Mouse (Mus musculus): ENCODE measurements around the gene 4930562C15Rik.

Gene 4930562C15Rik

DNA sequence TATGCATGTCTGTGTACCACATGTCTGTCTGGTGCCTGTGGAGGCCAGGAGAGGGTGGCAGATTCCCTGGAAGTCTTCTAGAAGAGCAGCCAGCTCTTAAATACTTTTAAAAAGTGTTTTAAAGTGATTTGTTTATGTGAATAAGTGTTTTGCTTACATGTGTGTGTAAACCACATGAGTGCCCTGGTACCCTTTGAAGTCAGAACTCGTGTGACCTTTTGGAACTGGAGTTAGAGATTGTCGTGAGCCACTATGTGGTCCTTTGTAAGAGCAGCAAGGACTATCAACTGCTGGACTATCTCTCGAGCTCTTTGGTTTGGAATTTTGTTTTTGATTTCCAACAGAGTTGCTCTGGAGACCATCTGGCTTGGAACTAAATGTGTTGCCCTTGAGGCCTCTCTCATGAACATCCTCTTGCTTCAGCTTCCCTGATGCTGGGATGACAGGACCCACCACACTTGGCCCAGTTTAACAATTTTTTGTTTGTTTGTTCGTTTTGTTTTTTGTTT, 55.0 kb downstream of the 4930562C15Rik start:
- no peak for DNase-seq (ENCODE audit: low read depth, low spot score)

DNA sequence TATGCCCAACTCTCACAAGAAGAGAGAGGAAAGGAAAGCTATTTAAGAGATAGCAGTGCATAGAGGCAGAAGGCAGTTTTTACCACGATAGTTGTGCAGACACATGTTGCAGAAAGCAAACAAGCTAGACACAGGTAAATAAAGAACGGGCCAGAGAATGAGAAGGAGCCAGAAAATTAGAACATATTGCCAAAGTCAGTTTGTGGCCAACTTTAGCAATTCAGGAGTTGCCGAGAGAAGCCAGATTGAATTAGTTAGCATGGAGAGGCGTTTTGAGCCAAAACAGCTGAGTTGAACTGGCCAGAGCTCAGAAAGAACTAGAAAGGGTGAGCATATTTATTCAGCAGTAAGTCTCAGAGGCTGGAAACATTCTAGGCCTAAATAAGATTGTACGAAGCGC, 57.0 kb downstream of the 4930562C15Rik start:
- DNase-seq (ENCODE audit: low read depth, low spot score) = no peak

DNA sequence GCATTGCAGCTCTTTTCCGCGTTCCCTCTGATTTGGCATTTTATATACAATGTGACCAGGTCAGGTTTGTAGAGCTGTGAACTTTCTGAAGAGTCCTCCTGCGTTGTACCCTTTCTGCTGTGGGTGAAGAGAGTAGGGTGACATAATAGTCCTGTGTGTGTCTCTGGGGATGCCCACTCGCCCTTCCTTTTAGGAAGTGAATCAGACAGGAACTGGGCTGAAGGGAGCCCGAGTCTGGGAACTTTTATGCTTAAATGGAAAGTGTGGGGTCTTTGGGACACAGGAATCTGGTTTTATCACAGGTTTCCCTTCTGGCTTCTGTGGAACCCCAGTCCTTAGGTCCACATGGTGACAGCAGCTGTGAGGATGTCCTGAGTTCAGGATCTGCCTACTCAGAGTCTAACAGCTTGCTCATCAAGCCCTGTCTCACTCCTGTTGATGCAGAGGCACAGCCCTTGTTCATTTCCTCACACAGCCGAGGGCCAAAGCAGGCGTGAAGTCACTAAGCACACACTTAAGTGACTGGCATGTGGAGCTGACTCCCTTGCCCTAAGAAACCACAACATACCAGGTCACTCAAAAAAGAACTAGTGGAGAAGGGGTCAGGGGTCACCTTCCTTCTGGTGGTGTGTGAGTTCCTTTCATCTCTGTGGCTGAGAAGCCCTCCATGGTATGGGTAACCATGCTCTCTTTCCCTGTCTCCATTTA, 59.1 kb downstream of the 4930562C15Rik start:
- DNase-seq (ENCODE audit: low read depth, low spot score) = no peak

DNA sequence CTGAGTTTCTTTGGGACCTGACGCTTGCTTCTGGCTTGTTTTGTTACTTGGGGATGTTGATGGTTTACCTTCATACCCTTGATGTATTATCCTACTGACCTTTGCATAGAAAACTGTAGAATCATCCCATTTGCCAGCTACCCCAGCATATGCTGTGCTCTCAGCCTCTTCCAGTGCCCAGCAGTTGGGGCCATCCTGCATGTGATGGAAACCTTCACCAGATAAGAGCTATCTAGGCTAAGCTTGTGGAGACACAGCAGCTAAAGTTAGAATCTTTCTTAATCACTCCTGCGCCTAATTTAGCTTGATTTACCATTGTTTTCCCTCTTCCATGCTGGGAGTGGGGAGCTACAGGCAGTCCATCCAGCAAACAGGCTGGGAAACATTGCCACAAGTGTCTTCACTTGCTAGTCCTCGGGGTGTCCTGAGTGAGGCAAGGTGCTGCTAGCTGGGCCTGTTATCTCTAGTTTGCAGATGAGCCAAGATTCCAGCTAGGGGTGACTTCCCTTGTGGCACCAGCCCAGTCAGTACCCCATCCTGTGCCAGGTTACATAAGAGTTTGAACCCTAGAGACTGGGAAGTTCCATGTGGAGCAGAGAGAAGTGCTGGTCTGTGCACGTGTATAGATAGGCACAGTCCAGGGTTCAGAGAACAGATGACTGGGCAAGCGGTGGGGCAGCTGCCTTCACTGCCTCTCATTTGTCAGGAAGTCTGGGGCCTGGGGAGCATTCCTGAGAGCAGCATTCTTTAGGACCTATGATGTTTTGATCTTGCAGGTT, 61.2 kb downstream of the 4930562C15Rik start:
- DNase-seq (ENCODE audit: low read depth, low spot score) = no peak

DNA sequence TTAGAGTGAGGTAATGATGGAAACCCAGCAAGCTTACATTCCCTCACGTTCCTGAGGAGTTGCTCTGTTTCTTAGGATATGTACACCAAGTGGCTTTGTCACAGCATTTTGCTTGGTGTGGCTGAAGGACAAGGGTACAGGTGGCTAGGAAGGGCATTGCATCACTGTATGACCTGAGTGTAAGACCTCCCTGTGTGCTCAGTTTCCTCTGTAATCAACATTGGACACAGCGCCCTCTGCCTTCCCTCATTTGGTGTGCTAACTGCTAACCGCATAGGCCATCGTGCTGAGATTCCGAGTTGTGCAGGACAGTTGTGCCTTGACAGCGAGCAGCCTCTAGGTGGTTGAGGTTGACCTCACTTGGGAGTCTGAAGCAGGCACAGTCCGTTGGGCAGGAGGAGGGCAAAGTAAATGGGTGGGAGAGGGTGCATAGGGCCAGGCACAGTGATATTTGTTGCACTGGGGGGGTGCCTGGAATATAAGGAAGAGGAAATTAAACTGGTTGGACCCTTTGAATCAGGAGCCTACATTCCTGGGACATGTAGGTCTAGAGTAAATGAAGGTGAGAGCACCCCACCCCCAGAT, 62.0 kb downstream of the 4930562C15Rik start:
- no peak for DNase-seq (ENCODE audit: low read depth, low spot score)

DNA sequence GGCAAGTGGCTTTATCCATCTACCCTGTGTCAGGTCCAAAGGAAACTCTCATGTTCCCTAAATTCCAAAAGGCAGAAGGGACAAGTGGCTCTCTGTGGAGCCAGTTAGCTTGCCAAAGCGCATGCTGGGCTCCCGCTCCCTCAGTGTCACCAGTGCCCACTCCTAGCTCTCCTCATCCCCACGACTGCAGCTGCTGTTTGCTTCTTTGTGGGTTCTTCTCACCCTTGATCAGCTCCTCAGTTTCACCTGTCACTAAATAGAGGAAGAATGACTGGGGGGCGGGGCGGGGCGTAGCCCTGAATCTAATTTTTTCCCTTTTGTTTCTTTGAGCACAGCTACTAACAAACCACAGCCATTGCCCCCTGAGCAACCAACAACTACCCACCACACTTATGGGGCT, 63.7 kb downstream of the 4930562C15Rik start:
- no peak for DNase-seq (ENCODE audit: low read depth, low spot score)

DNA sequence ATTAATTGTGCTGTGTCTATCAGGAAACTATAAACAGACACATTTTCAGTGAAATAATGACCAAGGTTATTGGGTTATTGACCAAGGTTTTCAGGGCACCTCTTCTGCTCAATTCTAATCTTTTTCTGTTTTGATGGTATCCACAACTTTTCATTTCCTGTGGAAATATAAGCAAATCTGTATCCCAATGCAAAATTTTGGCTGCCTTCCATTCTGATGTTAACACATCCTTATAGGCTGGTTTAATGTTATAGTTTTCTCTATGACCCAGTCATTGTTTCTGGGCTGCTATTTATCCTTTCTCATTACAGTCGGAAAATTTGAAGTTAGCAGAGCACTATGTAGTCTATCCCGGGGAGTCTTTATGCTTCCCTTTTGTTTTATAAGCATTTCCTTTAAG, 64.5 kb downstream of the 4930562C15Rik start:
- DNase-seq (ENCODE audit: low read depth, low spot score) = no peak

DNA sequence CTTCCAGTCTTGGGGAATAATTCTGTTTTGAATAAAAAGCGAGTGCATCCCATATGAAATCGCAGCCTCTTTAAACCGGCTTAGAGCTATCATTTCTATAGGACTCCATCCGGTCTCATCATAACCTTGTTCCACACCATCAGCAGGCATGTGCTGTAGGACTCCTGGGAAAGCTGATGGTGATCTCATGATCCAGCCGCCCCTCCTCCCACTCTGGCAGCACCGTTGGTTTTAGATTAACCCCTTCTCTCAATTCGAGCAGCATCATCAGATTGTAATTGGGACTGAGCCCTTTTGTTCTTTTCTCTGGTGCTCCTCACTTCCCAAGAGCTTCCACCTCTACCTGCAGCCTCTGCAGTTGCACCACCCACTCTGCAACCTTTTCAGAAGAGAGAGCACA, 66.0 kb downstream of the 4930562C15Rik start:
- DNase-seq (ENCODE audit: low read depth, low spot score) = no peak

DNA sequence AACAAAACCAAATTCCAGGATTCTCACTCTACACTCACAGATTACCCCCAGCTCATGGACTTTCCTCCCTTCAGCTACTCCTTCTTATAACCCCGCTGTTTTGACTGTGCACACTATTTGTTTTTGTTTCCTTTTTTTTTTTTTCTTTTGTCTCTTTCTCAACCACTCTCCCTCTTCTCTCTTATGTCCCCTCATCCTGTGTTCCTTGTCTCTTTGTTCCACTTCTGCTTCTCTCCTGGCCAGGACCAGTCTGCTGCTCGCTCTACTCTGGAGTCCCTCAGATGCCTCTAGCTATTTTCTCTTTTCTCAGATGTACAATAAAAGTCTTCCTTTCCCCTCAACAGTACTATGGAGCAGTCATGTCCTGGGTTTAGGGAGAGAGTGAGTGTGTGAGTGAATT, 67.2 kb downstream of the 4930562C15Rik start:
- no peak for DNase-seq (ENCODE audit: low read depth, low spot score)

DNA sequence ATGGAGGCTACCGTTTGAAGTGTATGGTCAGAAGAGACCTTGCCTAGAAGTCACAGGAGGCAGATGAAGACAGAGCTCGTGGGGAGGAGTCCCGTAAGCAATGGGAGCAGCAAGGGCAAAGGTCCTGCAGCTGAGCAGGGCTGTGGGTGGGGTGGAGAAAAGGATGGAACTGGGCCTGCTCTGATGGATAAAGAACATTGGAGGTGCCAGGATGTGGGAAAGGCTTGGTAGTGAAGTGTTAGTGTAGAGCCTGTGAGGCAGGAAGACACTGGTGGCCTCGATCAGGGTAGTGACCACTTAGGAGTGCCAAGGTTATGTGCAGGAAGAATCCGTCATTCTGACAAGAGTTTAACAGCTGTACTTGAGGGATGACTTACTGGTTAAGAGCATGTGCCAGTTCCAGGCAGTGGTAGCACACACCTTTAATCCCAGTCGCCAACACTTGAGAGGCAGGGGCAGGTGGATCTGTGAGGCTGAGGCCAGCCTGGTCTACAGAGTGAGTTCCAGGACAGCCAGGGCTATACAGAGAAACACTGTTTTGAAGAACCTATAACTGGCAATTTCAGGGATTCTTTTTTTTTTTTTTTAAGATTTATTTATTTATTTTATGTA, 68.4 kb downstream of the 4930562C15Rik start:
- no peak for DNase-seq (ENCODE audit: low read depth, low spot score)

DNA sequence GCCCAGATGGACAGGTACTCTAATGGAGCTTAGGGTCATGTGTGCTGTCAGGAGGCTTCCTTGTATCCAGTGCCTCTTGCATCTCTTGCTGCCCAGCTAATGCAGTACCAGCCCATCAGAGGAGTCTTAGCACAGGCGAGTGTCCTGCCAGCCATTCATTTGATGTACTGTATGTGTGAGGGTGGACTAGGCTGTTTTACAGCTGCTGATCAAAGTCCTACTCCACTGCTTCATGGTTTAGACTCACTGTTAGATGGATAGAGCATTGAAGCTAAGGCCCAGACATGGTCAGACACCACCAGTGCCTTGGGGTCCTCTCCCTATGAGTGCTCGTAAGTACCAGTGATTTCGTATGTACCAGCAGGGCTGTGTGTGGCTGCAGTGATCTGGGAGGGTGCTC, 69.7 kb downstream of the 4930562C15Rik start:
- no peak for DNase-seq (ENCODE audit: low read depth, low spot score)

DNA sequence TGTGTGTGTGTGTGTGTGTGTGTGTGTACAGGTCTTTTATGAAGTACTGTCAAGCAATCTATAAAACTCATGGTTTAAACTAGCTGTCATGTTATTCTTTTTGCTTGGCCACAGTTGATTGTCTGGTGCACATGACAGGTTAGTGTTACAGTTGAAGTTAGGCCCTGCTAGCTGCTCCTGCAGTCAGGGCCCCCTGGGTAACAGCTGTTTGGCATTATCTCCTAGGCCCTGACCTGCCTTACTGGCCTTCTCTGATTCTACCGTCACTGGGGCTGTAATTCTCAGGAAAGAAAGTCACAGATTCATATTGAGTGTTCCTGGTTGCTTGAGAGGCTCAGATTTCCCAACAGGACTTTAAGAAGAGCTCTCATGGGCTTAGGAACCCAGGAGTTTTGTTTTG, 70.4 kb downstream of the 4930562C15Rik start:
- DNase-seq (ENCODE audit: low read depth, low spot score) = no peak

DNA sequence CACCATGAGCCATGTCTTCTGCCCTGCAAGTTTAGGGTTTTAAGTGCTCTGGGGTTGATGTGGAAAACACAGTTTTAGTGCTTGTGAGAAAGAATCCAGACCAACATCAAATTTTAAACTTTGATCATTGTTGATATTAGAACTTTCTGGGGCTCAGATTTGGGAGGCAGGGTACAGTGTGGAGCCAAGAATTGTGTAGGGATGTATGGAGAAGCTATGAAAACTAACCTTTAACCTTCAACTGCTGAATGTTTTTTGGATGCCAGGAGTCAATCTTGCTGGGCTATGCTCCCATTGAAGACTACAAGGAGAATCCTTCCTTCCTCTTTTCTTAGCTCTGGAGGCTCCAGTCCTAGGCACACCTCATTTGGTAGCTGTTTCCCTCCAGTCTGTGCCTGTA, 71.3 kb downstream of the 4930562C15Rik start:
- DNase-seq (ENCODE audit: low read depth, low spot score) = no peak

DNA sequence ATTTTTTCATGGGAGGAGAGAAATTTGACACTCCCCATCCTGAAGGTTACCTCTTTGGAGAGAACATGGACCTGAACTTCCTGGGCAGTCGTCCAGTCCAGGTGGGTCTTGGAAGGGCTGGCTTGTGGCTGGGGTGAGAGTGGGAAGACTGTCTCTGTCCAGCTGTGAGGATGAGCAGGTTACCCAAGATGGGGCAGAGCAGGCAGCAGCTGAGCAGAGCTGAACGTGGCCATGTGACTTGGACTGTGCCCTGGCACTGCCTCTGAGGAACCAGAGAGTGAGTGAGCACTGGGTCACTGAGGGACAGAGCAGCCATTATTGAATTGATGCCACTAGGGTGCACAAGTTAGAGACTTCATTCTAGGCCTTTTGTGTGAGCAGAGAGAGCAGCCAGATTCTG, 72.2 kb downstream of the 4930562C15Rik start:
- no peak for DNase-seq (ENCODE audit: low read depth, low spot score)

DNA sequence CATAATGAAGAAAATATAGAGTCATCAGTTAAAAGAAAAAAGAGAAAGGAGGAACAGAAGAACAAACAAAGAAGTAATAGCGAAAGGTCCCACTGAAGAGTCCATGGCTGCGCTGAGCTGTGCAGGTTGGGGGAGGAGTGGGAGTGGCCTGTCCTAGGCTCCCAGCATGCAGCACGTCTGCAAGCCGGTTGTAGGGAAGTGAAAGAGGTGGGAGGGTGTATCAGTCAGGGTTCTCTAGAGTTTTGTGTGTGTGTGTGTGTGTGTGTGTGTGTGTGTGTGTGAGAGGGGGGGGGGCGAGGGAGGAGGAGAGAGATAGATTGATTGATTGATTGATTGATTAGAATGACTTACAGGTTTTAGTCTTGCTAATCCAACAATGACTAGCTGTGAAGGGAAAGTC, 72.8 kb downstream of the 4930562C15Rik start:
- DNase-seq (ENCODE audit: low read depth, low spot score) = no peak

DNA sequence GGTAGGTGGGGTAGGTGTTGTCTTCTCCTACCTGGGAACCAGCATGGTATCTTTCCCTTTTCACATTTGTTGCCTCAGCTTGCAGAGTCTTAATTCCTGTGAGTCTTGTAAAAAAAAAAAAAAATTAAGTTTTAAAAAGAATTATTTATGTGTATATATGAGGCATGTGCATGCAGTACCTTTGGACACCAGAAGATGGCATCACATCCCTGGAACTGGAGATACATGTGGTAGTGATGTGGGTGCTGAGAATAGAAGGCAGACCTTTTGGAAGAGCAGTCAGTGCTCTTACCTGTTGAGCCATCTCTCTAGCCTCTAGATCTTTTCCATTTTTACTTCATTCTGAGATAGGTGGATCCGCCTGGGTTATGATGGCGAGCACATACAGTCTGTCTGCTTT, 74.5 kb downstream of the 4930562C15Rik start:
- peak; percentile 66 for DNase-seq (ENCODE audit: low read depth, low spot score)

DNA sequence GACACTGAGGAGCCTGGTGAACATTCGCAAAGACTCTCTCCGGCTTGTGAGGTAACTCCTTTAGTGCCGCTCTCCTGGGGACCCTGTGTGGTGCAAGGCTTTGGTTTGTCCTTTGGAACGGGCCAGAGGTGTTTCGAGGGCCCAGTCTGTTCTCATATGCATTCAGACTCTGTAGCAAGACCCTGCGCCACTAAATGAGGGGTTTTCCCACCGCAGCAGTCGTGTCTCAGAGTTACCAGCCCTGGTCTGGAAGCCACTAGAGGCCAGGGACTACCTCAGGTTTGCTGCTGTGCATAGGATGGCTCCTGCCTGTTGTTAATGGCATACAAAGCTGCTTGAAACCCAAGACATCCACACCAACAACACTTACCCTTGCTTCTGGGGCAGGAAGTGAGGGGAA, 75.5 kb downstream of the 4930562C15Rik start:
- no peak for DNase-seq (ENCODE audit: low read depth, low spot score)

DNA sequence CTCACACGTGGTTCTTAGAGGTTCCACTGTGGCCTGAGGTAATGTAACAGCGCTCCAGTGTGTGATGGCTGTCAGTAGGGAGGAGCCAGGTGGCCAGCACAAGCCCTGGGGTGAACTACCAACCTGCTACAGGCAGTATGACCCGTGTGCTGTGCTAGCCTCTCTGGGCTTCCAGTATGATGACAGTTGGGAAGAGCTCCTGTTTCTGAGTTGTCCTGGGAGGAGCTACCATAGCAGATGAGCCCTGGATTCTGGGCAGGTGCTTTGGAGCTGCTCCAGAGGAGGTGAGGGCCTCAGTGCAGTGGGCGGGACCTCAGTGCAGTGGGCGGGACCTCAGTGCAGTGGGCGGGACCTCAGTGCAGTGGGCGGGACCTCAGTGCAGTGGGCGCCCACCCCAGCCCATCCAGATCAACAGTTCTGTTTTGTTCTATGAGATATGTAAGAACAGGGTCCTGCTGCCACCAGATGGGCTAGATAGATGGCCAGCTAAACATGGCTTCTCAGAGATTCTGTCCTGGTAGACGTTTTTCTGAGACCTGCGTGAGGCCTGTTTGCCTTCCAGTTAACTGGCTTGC, 76.9 kb downstream of the 4930562C15Rik start:
- DNase-seq (ENCODE audit: low read depth, low spot score) = no peak

DNA sequence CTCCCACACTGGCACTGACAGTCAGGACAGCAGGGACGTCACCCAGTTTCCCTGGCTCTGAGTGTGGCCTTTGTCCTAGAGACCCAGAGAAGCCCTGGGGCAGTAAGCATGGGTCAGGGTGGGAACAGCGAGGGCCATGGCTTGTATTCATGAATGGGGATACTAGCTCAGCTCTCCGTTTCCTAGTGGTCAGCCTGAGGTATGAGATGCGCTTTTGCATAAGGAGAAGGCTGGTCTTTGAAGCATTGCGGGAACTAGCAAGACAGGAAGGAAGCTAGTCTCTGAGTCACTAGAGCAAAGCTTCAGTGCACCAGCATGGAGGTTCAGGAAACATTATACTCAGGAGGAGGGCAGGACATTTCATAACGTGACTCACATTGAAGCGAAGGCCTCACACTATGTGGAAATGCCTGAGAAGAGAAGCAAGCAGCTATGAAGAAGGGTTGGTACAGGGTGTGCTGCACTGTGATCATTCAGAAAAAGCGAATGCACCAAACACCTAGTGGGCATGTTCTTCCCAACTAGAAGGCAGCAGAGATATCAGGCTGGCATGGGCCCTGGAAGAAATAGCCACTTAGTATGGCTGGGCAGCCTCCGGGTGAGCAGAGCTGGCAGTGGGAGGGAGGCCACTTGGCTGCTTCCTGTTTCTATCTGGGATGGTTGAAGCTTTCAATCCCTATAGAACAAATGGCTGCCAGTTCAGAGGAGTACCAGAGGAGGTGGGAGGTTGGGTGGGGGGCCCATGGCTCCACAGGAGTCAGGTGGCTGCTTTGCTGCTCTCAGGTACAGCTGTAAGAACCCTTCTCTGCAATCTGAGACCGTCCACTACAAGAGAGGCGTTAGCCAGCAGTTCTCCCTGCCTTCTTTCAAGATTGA, 77.9 kb downstream of the 4930562C15Rik start:
- peak; percentile 97 for DNase-seq (ENCODE audit: low read depth, low spot score)

DNA sequence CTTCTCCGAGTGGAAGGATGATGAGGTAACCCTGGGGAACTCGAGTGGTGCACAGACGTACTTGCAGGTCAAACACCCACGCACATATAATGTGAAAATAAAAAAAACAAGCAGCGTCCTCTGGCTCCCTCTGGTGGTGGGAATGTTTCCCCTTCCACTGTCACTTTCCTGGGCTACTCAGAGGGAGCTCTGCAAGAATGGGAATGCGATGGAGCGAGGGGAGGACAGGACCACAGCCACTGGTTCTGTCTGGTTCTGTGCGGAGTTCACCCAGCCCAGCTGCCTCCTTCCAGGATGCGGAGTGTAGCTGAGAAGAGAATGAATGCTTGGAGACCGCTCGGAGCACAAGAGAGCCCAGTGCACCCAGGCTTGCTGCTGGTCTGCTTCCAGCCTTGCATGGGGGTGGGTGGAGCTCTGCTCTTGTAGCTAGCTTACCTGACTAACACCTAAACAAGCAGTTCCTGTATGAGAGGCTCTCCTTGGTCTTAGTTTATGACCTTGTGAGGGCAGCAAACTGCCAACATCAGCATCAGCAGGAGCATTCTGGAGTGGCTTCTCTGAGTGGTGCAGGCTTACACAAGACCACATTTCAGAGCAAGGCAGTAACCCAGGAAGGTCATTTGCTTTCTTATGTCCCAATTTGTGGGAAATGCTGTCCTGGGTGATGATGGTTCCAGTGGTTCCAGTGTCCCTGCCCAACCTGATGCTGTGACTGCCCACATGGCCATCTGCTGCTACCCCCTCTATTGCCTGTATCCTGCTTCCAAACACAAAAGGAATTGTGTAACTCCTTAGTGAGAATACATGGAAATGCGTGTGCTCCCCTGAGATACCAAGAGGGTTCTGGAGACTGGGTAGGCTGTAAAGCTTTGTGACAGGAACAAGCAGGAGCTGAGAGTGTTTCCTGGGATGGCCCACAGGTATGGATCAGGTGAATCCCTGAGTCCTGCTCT, 78.8 kb downstream of the 4930562C15Rik start:
- peak; percentile 97 for DNase-seq (ENCODE audit: low read depth, low spot score)
